Mouse (Mus musculus) midbrain, postnatal 0 days (tissue): ENCODE results near the gene Srcin1. TPM values are rescaled to one million over a fixed set of nuclear protein-coding genes. Genes with fewer than 3 reads are reported as not detected.

Source experiments
- ATAC-seq: fragments of 200-750 bp; cut with Nextera tagmentation; 2 replicates; pipeline ENCODE4 v1.8.0; 2017; ENCODE audit warnings: moderate number of reproducible peaks, mild to moderate bottlenecking, moderate TSS enrichment, moderate library complexity; ENCODE audit not compliant: low FRiP score
- DNase-seq: peaks from one replicate; pipeline ENCODE4 v3.0.0-alpha.2; 2015; ENCODE audit warnings: low spot score
- H3K27ac ChIP-seq: fragments of 300-500 bp; sonication (generic); 2 replicates; pipeline ENCODE4 v1.5.1; 2014; ENCODE audit warnings: low read depth, mild to moderate bottlenecking, low read length, mixed read lengths
- H3K27me3 ChIP-seq: fragments of 300-500 bp; sonication (generic); 2 replicates; pipeline ENCODE4 v1.6.1; 2014; ENCODE audit warnings: low read length, control low read depth, mixed read lengths; ENCODE audit not compliant: insufficient read depth
- H3K36me3 ChIP-seq: fragments of 300-500 bp; sonication (generic); 2 replicates; pipeline ENCODE4 v1.6.1; 2014; ENCODE audit warnings: low read length, control low read depth, mixed read lengths; ENCODE audit not compliant: insufficient read depth
- H3K4me1 ChIP-seq: fragments of 300-500 bp; sonication (generic); 2 replicates; pipeline ENCODE4 v1.6.1; 2014; ENCODE audit warnings: mild to moderate bottlenecking, control low read depth, antibody characterized with exemption, low read length, mixed read lengths; ENCODE audit not compliant: insufficient read depth
- H3K4me2 ChIP-seq: fragments of 300-500 bp; sonication (generic); 2 replicates; pipeline ENCODE4 v1.6.1; 2014; ENCODE audit warnings: low read depth, mild to moderate bottlenecking, low read length, mixed read lengths; ENCODE audit not compliant: poor library complexity, severe bottlenecking
- H3K4me3 ChIP-seq: fragments of 300-500 bp; sonication (generic); 2 replicates; pipeline ENCODE4 v1.5.1; 2014; ENCODE audit warnings: low read depth, mild to moderate bottlenecking, low read length, moderate library complexity
- H3K9ac ChIP-seq: fragments of 300-500 bp; sonication (generic); replicated peaks from 2 replicates; pipeline ENCODE4 v1.6.1; 2014; ENCODE audit warnings: mild to moderate bottlenecking, low read length, moderate library complexity, mixed read lengths; ENCODE audit not compliant: poor library complexity, severe bottlenecking
- H3K9me3 ChIP-seq: fragments of 300-500 bp; sonication (generic); 2 replicates; pipeline ENCODE4 v1.6.1; 2016; ENCODE audit warnings: low read length, control low read depth
- CTCF ChIP-seq: IDR thresholded peaks from 2 replicates; pipeline ENCODE4 v1.5.1; 2016; ENCODE audit warnings: antibody characterized with exemption, mild to moderate bottlenecking
- WGBS: fragments of 180-500 bp; shearing (Covaris S2); extraction: QIAGEN DNeasy Blood & Tissue Kit; methylation state at CpG from one replicate; pipeline ENCODE4 v1.1.7; 2014; 5-methylcytosine and 5-hydroxymethylcytosine counted together
- polyA plus RNA-seq: library from polyadenylated mRNA; unstranded; fragments of >200 nt; fragmentation: Nextera tagmentation; extraction: Ambion mirVana; gene quantifications from 2 replicates; pipeline ENCODE4 v1.2.1, GENCODE M21; 2015
- total RNA-seq: library from RNA; depleted of rRNA; stranded (reverse); fragments of >200 nt; gene quantifications from 2 replicates; pipeline ENCODE4 v1.2.3, GENCODE M21; 2014

Gene Srcin1
- total and polyA plus RNA-seq, 2 experiments from 2014 or later: 14.0 to 95.0 TPM

- peak; percentile 97 for TF ChIP-seq CTCF
- ATAC-seq: no peak
Measured at GRCm38 (mm10) chr11:97468639-97469287, 107.2 kb downstream of the Srcin1 start.

GRCm38 (mm10) chr11:97466444-97467160 is 109.4 kb downstream of the Srcin1 start:
- H3K27ac ChIP-seq: no peak overlapping the region
- no peak for ATAC-seq
- 71% methylated on average over 10 of the region's 10 CpGs for WGBS
- H3K4me1 ChIP-seq: no peaks in the 10 kb centered on the region
- no peak overlapping the region for H3K9ac ChIP-seq
- H3K9me3 ChIP-seq: no peaks in the 10 kb centered on the region
- peaks cover 70% of the 10 kb centered on the region for H3K36me3 ChIP-seq
- peak; percentile 27 for DNase-seq
- no peak overlapping the region for H3K4me2 ChIP-seq
- no peak for TF ChIP-seq CTCF
- no peaks in the 10 kb centered on the region for H3K27me3 ChIP-seq
- H3K4me3 ChIP-seq: no peak overlapping the region

More at GRCm38 (mm10) chr11:97468639-97469287, 107.2 kb downstream of the Srcin1 start:
- H3K9ac ChIP-seq: no peak overlapping the region
- DNase-seq: peak; percentile 92
- H3K4me3 ChIP-seq: no peak overlapping the region
- no peaks in the 10 kb centered on the region for H3K9me3 ChIP-seq
- no peak overlapping the region for H3K27ac ChIP-seq
- H3K4me2 ChIP-seq: no peak overlapping the region
- 44% methylated on average over 14 of the region's 14 CpGs for WGBS
- no peaks in the 10 kb centered on the region for H3K4me1 ChIP-seq
- peaks cover 64% of the 10 kb centered on the region for H3K36me3 ChIP-seq
- H3K27me3 ChIP-seq: no peaks in the 10 kb centered on the region

- DNase-seq: no peak
- H3K27ac ChIP-seq: no peak overlapping the region
- H3K9me3 ChIP-seq: no peaks in the 10 kb centered on the region
- ATAC-seq: no peak
- no peak overlapping the region for H3K4me3 ChIP-seq
- H3K36me3 ChIP-seq: peaks cover 70% of the 10 kb centered on the region
- no peak overlapping the region for H3K4me2 ChIP-seq
- no peak overlapping the region for H3K9ac ChIP-seq
- TF ChIP-seq CTCF: no peak
- 84% methylated on average over 12 of the region's 12 CpGs for WGBS
- H3K4me1 ChIP-seq: no peaks in the 10 kb centered on the region
- H3K27me3 ChIP-seq: no peaks in the 10 kb centered on the region
Measured at GRCm38 (mm10) chr11:97465957-97466356, 110.0 kb downstream of the Srcin1 start.

- Histone ChIP-seq H3K36me3 (peaks cover 66% of the 10 kb centered on the region), H3K4me2 (no peak overlapping the region), H3K27ac (no peak overlapping the region), H3K9me3 (no peaks in the 10 kb centered on the region), H3K4me1 (no peaks in the 10 kb centered on the region), H3K27me3 (no peaks in the 10 kb centered on the region), H3K9ac (no peak overlapping the region), H3K4me3 (no peak overlapping the region)
- DNase-seq (no peak), ATAC-seq (no peak)
- 93% methylated on average over 4 of the region's 4 CpGs for WGBS
- TF ChIP-seq CTCF: no peak
Measured at GRCm38 (mm10) chr11:97463991-97464390, 112.0 kb downstream of the Srcin1 start.

- WGBS: 34% methylated on average over 33 of the region's 33 CpGs
- Histone ChIP-seq H3K4me2 (no peak overlapping the region), H3K9ac (no peak overlapping the region), H3K27ac (no peak overlapping the region), H3K4me1 (no peaks in the 10 kb centered on the region), H3K36me3 (peaks cover 71% of the 10 kb centered on the region), H3K9me3 (no peaks in the 10 kb centered on the region), H3K27me3 (no peaks in the 10 kb centered on the region), H3K4me3 (no peak overlapping the region)
- TF ChIP-seq CTCF: no peak
- DNase-seq: no peak
- no peak for ATAC-seq
Measured at GRCm38 (mm10) chr11:97463166-97463565, 112.8 kb downstream of the Srcin1 start.

GRCm38 (mm10) chr11:97462538-97462937 is 113.4 kb downstream of the Srcin1 start:
- no peak for DNase-seq
- H3K9me3 ChIP-seq: no peaks in the 10 kb centered on the region
- peaks cover 71% of the 10 kb centered on the region for H3K36me3 ChIP-seq

More at GRCm38 (mm10) chr11:97462538-97462937, 113.4 kb downstream of the Srcin1 start:
- H3K9ac ChIP-seq: no peak overlapping the region
- H3K27me3 ChIP-seq: no peaks in the 10 kb centered on the region
- TF ChIP-seq CTCF: no peak
- no peak overlapping the region for H3K4me2 ChIP-seq
- no peaks in the 10 kb centered on the region for H3K4me1 ChIP-seq
- WGBS: 90% methylated on average over 6 of the region's 6 CpGs
- ATAC-seq: no peak
- no peak overlapping the region for H3K4me3 ChIP-seq
- H3K27ac ChIP-seq: no peak overlapping the region
